Mouse (Mus musculus): ENCODE results near the gene 2900026A02Rik.
A peak's percentile ranks its signal among the peaks of the same experiment; 100 is the strongest.

DNA sequence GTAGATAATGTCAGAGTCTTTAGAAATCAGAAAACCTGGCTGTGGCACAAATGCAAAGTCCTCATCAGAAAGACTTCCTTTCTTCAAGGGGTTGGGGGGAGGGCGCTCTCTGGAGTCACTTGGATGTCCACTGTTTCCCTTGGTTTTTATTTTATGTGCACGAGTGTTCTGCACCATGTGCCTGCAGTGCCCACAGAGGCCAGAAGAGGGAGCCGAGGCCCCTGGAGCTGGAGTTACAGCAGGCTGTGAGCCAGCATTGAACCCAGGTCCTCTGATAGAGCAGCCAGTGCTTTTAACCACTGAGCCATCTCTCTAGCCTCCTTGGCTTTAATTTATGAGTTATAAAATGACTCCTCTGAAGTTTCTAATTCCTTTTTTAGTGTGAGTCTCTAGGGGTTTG, 49.0 kb upstream of the 2900026A02Rik start:
- TF ChIP-seq CTCF (IDR thresholded peaks at IDR 0.05; ENCODE audit: low read depth, low read length) (peak; percentile 34; the same call in 1 of the 2 replicates), POLR2A (IDR thresholded peaks at IDR 0.05; ENCODE audit: extremely low read depth, insufficient read depth, low read length) (no peak)
